Mouse (Mus musculus) heart, embryonic 15.5 days (tissue): ENCODE results near the gene Hand2. TPM values are rescaled to one million over a fixed set of nuclear protein-coding genes. Genes with fewer than 3 reads are reported as not detected.

Experiments used
- ATAC-seq: fragments of 200-750 bp; cut with Nextera tagmentation; replicated peaks from 2 replicates; pipeline ENCODE4 v1.8.0; 2017; ENCODE audit warnings: low read depth, moderate TSS enrichment; ENCODE audit not compliant: insufficient number of reproducible peaks, insufficient read depth, low FRiP score
- H3K27ac ChIP-seq: fragments of 300-500 bp; sonication (generic); 2 replicates; pipeline ENCODE4 v1.5.1; 2015; ENCODE audit warnings: mild to moderate bottlenecking, inconsistent platforms
- H3K27me3 ChIP-seq: fragments of 300-500 bp; sonication (generic); 2 replicates; pipeline ENCODE4 v1.6.1; 2015; ENCODE audit warnings: inconsistent platforms
- H3K36me3 ChIP-seq: fragments of 300-500 bp; sonication (generic); 2 replicates; pipeline ENCODE4 v1.6.1; 2015; ENCODE audit warnings: mild to moderate bottlenecking, inconsistent platforms
- H3K4me1 ChIP-seq: fragments of 300-500 bp; sonication (generic); replicated peaks from 2 replicates; pipeline ENCODE4 v1.6.1; 2015; ENCODE audit warnings: inconsistent platforms
- H3K4me2 ChIP-seq: fragments of 300-500 bp; sonication (generic); 2 replicates; pipeline ENCODE4 v1.6.1; 2015; ENCODE audit warnings: inconsistent platforms, mild to moderate bottlenecking, moderate library complexity
- H3K4me3 ChIP-seq: fragments of 300-500 bp; sonication (generic); 2 replicates; pipeline ENCODE4 v1.5.1; 2015; ENCODE audit warnings: mild to moderate bottlenecking, inconsistent platforms
- H3K9ac ChIP-seq: fragments of 300-500 bp; sonication (generic); 2 replicates; pipeline ENCODE4 v1.6.1; 2015; ENCODE audit warnings: mild to moderate bottlenecking, inconsistent platforms
- H3K9me3 ChIP-seq: fragments of 300-500 bp; sonication (generic); replicated peaks from 2 replicates; pipeline ENCODE4 v1.6.1; 2016; ENCODE audit warnings: inconsistent platforms
- WGBS: fragments of 180-500 bp; shearing (Covaris S2); methylation state at CpG from one replicate; pipeline ENCODE4 v1.1.7; 2015; ENCODE audit warnings: mixed read lengths; 5-methylcytosine and 5-hydroxymethylcytosine counted together
- polyA plus RNA-seq: library from polyadenylated mRNA; unstranded; fragments of >200 nt; fragmentation: Nextera tagmentation; extraction: Ambion mirVana; gene quantifications from 2 replicates; pipeline ENCODE4 v1.2.1, GENCODE M21; 2015

Hand2 gene
- polyA plus RNA-seq, 1 experiment from 2014 or later, result 11.8 TPM

DNA sequence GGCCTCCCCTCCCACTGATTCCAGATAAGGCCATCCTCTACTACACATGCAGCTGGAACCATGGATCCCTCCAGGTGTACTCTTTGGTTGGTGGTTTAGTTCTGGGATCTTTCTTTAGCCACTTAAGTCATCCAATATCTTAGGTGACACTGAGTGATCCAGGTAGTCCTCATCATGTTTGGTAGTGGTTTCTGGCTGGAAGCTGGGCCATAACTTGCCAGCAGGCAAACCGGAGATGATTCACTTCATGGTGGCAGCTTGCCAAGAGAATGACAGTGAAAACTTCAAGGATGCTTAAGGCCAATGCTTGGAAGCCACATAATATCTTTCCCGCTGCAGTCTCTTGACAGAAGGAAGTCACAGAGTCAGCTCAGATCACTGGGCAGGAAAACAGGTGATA, 42.1 kb downstream of the Hand2 start:
- Histone ChIP-seq H3K4me2 (no peak overlapping the region), H3K4me1 (peaks cover 22% of the 10 kb centered on the region), H3K9ac (no peak overlapping the region), H3K27ac (no peak overlapping the region), H3K36me3 (no peaks in the 10 kb centered on the region), H3K9me3 (no peaks in the 10 kb centered on the region), H3K27me3 (no peaks in the 10 kb centered on the region), H3K4me3 (no peak overlapping the region)
- WGBS, result 44% methylated on average over 2 of the region's 2 CpGs
- no peak for ATAC-seq

DNA sequence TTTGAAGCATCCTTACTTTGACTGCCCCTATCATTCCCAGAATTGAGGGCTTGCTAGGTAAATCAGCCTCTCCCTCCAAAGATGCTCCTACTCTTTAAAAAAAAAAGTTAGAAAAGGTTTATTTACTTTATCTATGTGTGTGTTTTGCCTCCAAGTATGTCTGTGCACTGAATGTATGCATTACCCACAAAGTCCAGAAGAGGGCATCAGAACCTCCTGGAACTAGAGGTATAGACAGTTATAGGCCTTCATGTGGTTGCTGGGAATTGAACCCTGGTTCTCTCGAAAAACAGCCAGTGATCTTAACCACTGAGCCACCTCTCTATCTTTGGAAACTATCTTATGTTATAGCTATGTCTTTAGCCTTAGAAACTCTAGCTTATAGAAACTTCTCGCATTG, 53.3 kb downstream of the Hand2 start:
- WGBS, result 89% methylated on average over 2 of the region's 2 CpGs
- no peaks in the 10 kb centered on the region for H3K9me3 ChIP-seq
- no peak overlapping the region for H3K27ac ChIP-seq
- no peak for ATAC-seq
- no peaks in the 10 kb centered on the region for H3K4me1 ChIP-seq
- no peak overlapping the region for H3K4me2 ChIP-seq
- no peaks in the 10 kb centered on the region for H3K27me3 ChIP-seq
- H3K9ac ChIP-seq, result no peak overlapping the region
- no peak overlapping the region for H3K4me3 ChIP-seq
- no peaks in the 10 kb centered on the region for H3K36me3 ChIP-seq

Other genes starting within 250 kb of the Hand2 start
- 1.7 and 2.4 TPM in 2 replicates for gene Scrg1, start 134.9 kb downstream of the Hand2 start, polyA plus RNA-seq
- 46.6 and 46.9 TPM in 2 replicates for gene Sap30, start 166.9 kb downstream of the Hand2 start, polyA plus RNA-seq
- 181 and 273 TPM in 2 replicates for gene Hmgb2, start 190.9 kb downstream of the Hand2 start, polyA plus RNA-seq